ENCODE assay signal across 15 mouse cellular contexts in genomic region chr6:136986019-136986418, GRCm38 (mm10). TPM values are rescaled to one million over a fixed set of nuclear protein-coding genes. Genes with fewer than 3 reads are reported as not detected.
DNase-seq lines count a peak whose midpoint lies in the region; ATAC-seq lines count a peak whose summit lies in the region.
"Had no signal": no experiment of that assay in that cellular context is flagged by ENCODE, and none has a peak within 500 bp of the region (broad histone marks: within the 10 kb centered on the region; RNA-seq: fewer than 3 reads in every experiment).

No protein-coding gene starts in this region.

- H3K27me3 ChIP-seq in embryonic facial prominence, embryonic 15.5 days, result no peaks in the 10 kb centered on the region
- H3K27me3 ChIP-seq in embryonic facial prominence, embryonic 10.5 days (replicated peaks; ENCODE audit: low read depth, poor library complexity, severe bottlenecking), result no peaks in the 10 kb centered on the region
- H3K27me3 ChIP-seq in hindbrain, embryonic 15.5 days, result no peaks in the 10 kb centered on the region
- H3K27me3 ChIP-seq in hindbrain, embryonic 12.5 days, result no peaks in the 10 kb centered on the region
- H3K27me3 ChIP-seq in midbrain, embryonic 15.5 days (replicated peaks), result no peaks in the 10 kb centered on the region
- H3K27me3 ChIP-seq in midbrain, embryonic 11.5 days (ENCODE audit: control insufficient read depth, insufficient read depth, low read length), result no peaks in the 10 kb centered on the region
- no peaks in the 10 kb centered on the region for H3K27me3 ChIP-seq in stomach, embryonic 16.5 days (ENCODE audit: control insufficient read depth, insufficient read depth, low read length)

- no peak overlapping the region for H3K9ac ChIP-seq in embryonic facial prominence, embryonic 15.5 days
- H3K9ac ChIP-seq in hindbrain, embryonic 15.5 days, result no peak overlapping the region
- H3K9ac ChIP-seq in hindbrain, embryonic 12.5 days, result no peak overlapping the region
- no peak overlapping the region for H3K9ac ChIP-seq in midbrain, embryonic 15.5 days
- no peak overlapping the region for H3K9ac ChIP-seq in midbrain, embryonic 11.5 days (ENCODE audit: low read length)
- H3K9ac ChIP-seq in stomach, embryonic 16.5 days (ENCODE audit: low read length), result 0 out of 2 replicates have a peak overlapping the region, but pooled peaks have one; percentile 28

- no peaks in the 10 kb centered on the region for H3K9me3 ChIP-seq in embryonic facial prominence, embryonic 15.5 days (replicated peaks)
- H3K9me3 ChIP-seq in embryonic facial prominence, embryonic 10.5 days, result no peaks in the 10 kb centered on the region
- no peaks in the 10 kb centered on the region for H3K9me3 ChIP-seq in hindbrain, embryonic 15.5 days
- no peaks in the 10 kb centered on the region for H3K9me3 ChIP-seq in hindbrain, embryonic 12.5 days (replicated peaks)
- no peaks in the 10 kb centered on the region for H3K9me3 ChIP-seq in midbrain, embryonic 15.5 days
- H3K9me3 ChIP-seq in midbrain, embryonic 11.5 days (ENCODE audit: control insufficient read depth, low read length), result no peaks in the 10 kb centered on the region
- H3K9me3 ChIP-seq in stomach, embryonic 16.5 days (replicated peaks; ENCODE audit: control insufficient read depth, low read length), result no peaks in the 10 kb centered on the region

- 0 out of 2 replicates have a peak overlapping the region, but pooled peaks have one; percentile 14 for H3K27ac ChIP-seq in embryonic facial prominence, embryonic 15.5 days (replicated peaks)
- H3K27ac ChIP-seq in embryonic facial prominence, embryonic 10.5 days (replicated peaks), result no peak overlapping the region
- no peak overlapping the region for H3K27ac ChIP-seq in hindbrain, embryonic 15.5 days (replicated peaks)
- H3K27ac ChIP-seq in hindbrain, embryonic 12.5 days, result no peak overlapping the region
- H3K27ac ChIP-seq in midbrain, embryonic 15.5 days, result no peak overlapping the region
- no peak overlapping the region for H3K27ac ChIP-seq in midbrain, embryonic 11.5 days (ENCODE audit: low read depth, low read length)
- H3K27ac ChIP-seq in stomach, embryonic 16.5 days (ENCODE audit: low read length), result no peak overlapping the region
- H3K27ac ChIP-seq: hindbrain, postnatal 0 days; left cerebral cortex, adult 2 months had no signal

- no peaks in the 10 kb centered on the region for H3K36me3 ChIP-seq in embryonic facial prominence, embryonic 15.5 days
- no peaks in the 10 kb centered on the region for H3K36me3 ChIP-seq in embryonic facial prominence, embryonic 10.5 days (replicated peaks)
- H3K36me3 ChIP-seq in hindbrain, embryonic 15.5 days, result no peaks in the 10 kb centered on the region
- H3K36me3 ChIP-seq in hindbrain, embryonic 12.5 days, result no peaks in the 10 kb centered on the region
- H3K36me3 ChIP-seq in midbrain, embryonic 15.5 days (replicated peaks), result no peaks in the 10 kb centered on the region
- H3K36me3 ChIP-seq in midbrain, embryonic 11.5 days (ENCODE audit: control insufficient read depth, insufficient read depth, low read length), result no peaks in the 10 kb centered on the region
- no peaks in the 10 kb centered on the region for H3K36me3 ChIP-seq in stomach, embryonic 16.5 days (ENCODE audit: control insufficient read depth, insufficient read depth, low read length)

- no peak overlapping the region for H3K4me3 ChIP-seq in embryonic facial prominence, embryonic 15.5 days (replicated peaks)
- H3K4me3 ChIP-seq in embryonic facial prominence, embryonic 10.5 days, result no peak overlapping the region
- H3K4me3 ChIP-seq in hindbrain, embryonic 15.5 days, result no peak overlapping the region
- no peak overlapping the region for H3K4me3 ChIP-seq in hindbrain, embryonic 12.5 days
- H3K4me3 ChIP-seq in midbrain, embryonic 15.5 days, result no peak overlapping the region
- no peak overlapping the region for H3K4me3 ChIP-seq in midbrain, embryonic 11.5 days (ENCODE audit: low read depth, low read length)
- H3K4me3 ChIP-seq in stomach, embryonic 16.5 days (replicated peaks; ENCODE audit: low read length), result no peak overlapping the region
- H3K4me3 ChIP-seq: left cerebral cortex, adult 2 months had no signal

- ATAC-seq in embryonic facial prominence, embryonic 15.5 days (ENCODE audit: insufficient number of reproducible peaks, low FRiP score, low TSS enrichment, low read depth), result no peak
- 0 out of 2 replicates have a peak, but pooled peaks have one; percentile 14 for ATAC-seq in hindbrain, embryonic 15.5 days (ENCODE audit: low FRiP score, low read depth)
- no peak for ATAC-seq in hindbrain, embryonic 12.5 days (ENCODE audit: low FRiP score)
- ATAC-seq in midbrain, embryonic 15.5 days (replicated peaks), result peak; percentile 58; the same call in 1 of the 2 replicates
- ATAC-seq in midbrain, embryonic 11.5 days (ENCODE audit: low FRiP score), result no peak
- peak; percentile 66; the same call in 1 of the 2 replicates for ATAC-seq in stomach, embryonic 16.5 days (ENCODE audit: insufficient read depth, low FRiP score)

- no peak for DNase-seq in embryonic facial prominence, embryonic 10.5 days (ENCODE audit: low spot score)
- no peak for DNase-seq in midbrain, embryonic 11.5 days (ENCODE audit: low spot score, missing footprints)
- DNase-seq in gastrocnemius, postnatal 4 days (ENCODE audit: low spot score in 2 of 2), result no peak
- DNase-seq: adrenal gland, postnatal 10 days; cerebellum, adult 8-10 months; liver; lung, adult 18-20 months; thymus, adult 18-20 months had no signal

- WGBS in embryonic facial prominence, embryonic 15.5 days, result 62% methylated on average over 13 of the region's 13 CpGs
- 84% methylated on average over 13 of the region's 13 CpGs for WGBS in embryonic facial prominence, embryonic 10.5 days
- 65% methylated on average over 13 of the region's 13 CpGs for WGBS in hindbrain, embryonic 15.5 days
- WGBS in hindbrain, embryonic 12.5 days, result 71% methylated on average over 13 of the region's 13 CpGs
- 70% methylated on average over 13 of the region's 13 CpGs for WGBS in midbrain, embryonic 15.5 days
- WGBS in midbrain, embryonic 11.5 days, result 79% methylated on average over 13 of the region's 13 CpGs
- 25% methylated on average over 13 of the region's 13 CpGs for WGBS in stomach, embryonic 16.5 days

- H3K4me1 ChIP-seq in embryonic facial prominence, embryonic 15.5 days, result peaks cover 27% of the 10 kb centered on the region; the same call in 1 of the 2 replicates
- H3K4me1 ChIP-seq in embryonic facial prominence, embryonic 10.5 days, result peaks cover 16% of the 10 kb centered on the region
- H3K4me1 ChIP-seq in hindbrain, embryonic 15.5 days (replicated peaks), result peaks cover 24% of the 10 kb centered on the region
- H3K4me1 ChIP-seq in hindbrain, embryonic 12.5 days, result peaks cover 6% of the 10 kb centered on the region; the same call in 1 of the 2 replicates
- H3K4me1 ChIP-seq in midbrain, embryonic 15.5 days, result no peaks in the 10 kb centered on the region; the same call in 1 of the 2 replicates
- H3K4me1 ChIP-seq in midbrain, embryonic 11.5 days (ENCODE audit: control insufficient read depth, insufficient read depth, low read length), result no peaks in the 10 kb centered on the region
- peaks cover 3% of the 10 kb centered on the region; the same call in 1 of the 2 replicates for H3K4me1 ChIP-seq in stomach, embryonic 16.5 days (ENCODE audit: control insufficient read depth, insufficient read depth, low read length)

- H3K4me2 ChIP-seq in embryonic facial prominence, embryonic 15.5 days (replicated peaks), result no peak overlapping the region
- no peak overlapping the region for H3K4me2 ChIP-seq in hindbrain, embryonic 15.5 days
- H3K4me2 ChIP-seq in hindbrain, embryonic 12.5 days (replicated peaks), result no peak overlapping the region
- H3K4me2 ChIP-seq in midbrain, embryonic 15.5 days, result no peak overlapping the region
- H3K4me2 ChIP-seq in midbrain, embryonic 11.5 days, result no peak overlapping the region
- H3K4me2 ChIP-seq in stomach, embryonic 16.5 days (ENCODE audit: low read depth, low read length), result peak overlapping the region; percentile 29

RNA-seq across cellular contexts. Expression of gene Arhgdib, which starts 44.3 kb away (rescaled TPM):
- 140 and 145 TPM in 2 replicates for polyA plus RNA-seq in embryonic facial prominence, embryonic 15.5 days (2015; fragmentation: Nextera tagmentation; extraction: Ambion mirVana)
- polyA plus RNA-seq in embryonic facial prominence, embryonic 10.5 days (2016; fragmentation: Nextera tagmentation; extraction: Ambion mirVana), result 32.1 and 39.3 TPM in 2 replicates
- 14.0 and 16.7 TPM in 2 replicates for polyA plus RNA-seq in hindbrain, embryonic 15.5 days (2015; fragmentation: Nextera tagmentation; extraction: Ambion mirVana)
- 27.7 and 29.0 TPM in 2 replicates for polyA plus RNA-seq in hindbrain, embryonic 12.5 days (2016; fragmentation: Nextera tagmentation; extraction: Ambion mirVana)
- 15.3 and 16.4 TPM in 2 replicates for polyA plus RNA-seq in midbrain, embryonic 15.5 days (2015; fragmentation: Nextera tagmentation; extraction: Ambion mirVana)
- 26.3 and 26.4 TPM in 2 replicates for polyA plus RNA-seq in midbrain, embryonic 11.5 days (2014; fragmentation: Nextera tagmentation; extraction: Ambion mirVana)
- 57.8 and 69.5 TPM in 2 replicates for polyA plus RNA-seq in stomach, embryonic 16.5 days (2015; fragmentation: Nextera tagmentation; extraction: Ambion mirVana)
- total RNA-seq in gastrocnemius, postnatal 4 days (2021), result 10 to 100 TPM; 28.4 to 31.1 TPM

Comparison
In these comparisons a context has a peak if more than half of its experiments do, and no peak if none do; other contexts are left out.
1. ATAC-seq: peak in hindbrain, embryonic 15.5 days (single experiment), midbrain, embryonic 15.5 days (single experiment) and stomach, embryonic 16.5 days (single experiment); none in embryonic facial prominence, embryonic 15.5 days (single experiment), hindbrain, embryonic 12.5 days (single experiment) and midbrain, embryonic 11.5 days (single experiment).